Mouse (Mus musculus) thymus, adult 2 months (tissue): Measurements from ENCODE around the gene Swsap1.

Source experiments
- CTCF ChIP-seq: fragments of 200-500 bp; IDR thresholded peaks from 2 replicates; pipeline ENCODE4 v1.5.1; 2012; ENCODE audit warnings: mild to moderate bottlenecking, control low read depth, low read length, moderate library complexity, borderline replicate concordance; ENCODE audit not compliant: control insufficient read depth, poor library complexity, insufficient read depth; ENCODE audit errors: extremely low read depth
- POLR2A ChIP-seq: fragments of 200-500 bp; IDR thresholded peaks from 2 replicates; pipeline ENCODE4 v1.6.1; 2012; ENCODE audit warnings: mild to moderate bottlenecking, low read length, control low read depth, moderate library complexity; ENCODE audit not compliant: control insufficient read depth, poor library complexity, insufficient read depth; ENCODE audit errors: extremely low read depth

GRCm38 (mm10) chr9:21927208-21927753 lies 28.3 kb upstream of the Swsap1 start, which contains the start of the genes Ccdc159 and Tmem205:
- TF ChIP-seq CTCF, result no peak
- TF ChIP-seq POLR2A, result no peak
